Comparison of ENCODE assay signal across 21 mouse cellular contexts in genomic region chrX:8033009-8033408, GRCm38 (mm10). TPM values are rescaled to one million over a fixed set of nuclear protein-coding genes. Genes with fewer than 3 reads are reported as not detected.
DNase-seq lines count a peak whose midpoint lies in the region; ATAC-seq and TF ChIP-seq lines count a peak whose summit lies in the region.
"Had no signal": no experiment of that assay in that cellular context is flagged by ENCODE, and none has a peak within 500 bp of the region (broad histone marks: within the 10 kb centered on the region; RNA-seq: fewer than 3 reads in every experiment).

No protein-coding gene starts in this region.

- no peak for TF ChIP-seq POLR2A in small intestine, adult 2 months (IDR thresholded peaks at IDR 0.05; ENCODE audit: low read depth, low read length)

- no peaks in the 10 kb centered on the region for H3K36me3 ChIP-seq in heart, postnatal 0 days (replicated peaks; ENCODE audit: control insufficient read depth, insufficient read depth, low read length)
- H3K36me3 ChIP-seq in heart, embryonic 12.5 days, result no peaks in the 10 kb centered on the region
- H3K36me3 ChIP-seq in lung, postnatal 0 days (ENCODE audit: insufficient read depth, low read length), result no peaks in the 10 kb centered on the region
- H3K36me3 ChIP-seq in small intestine, adult 2 months (ENCODE audit: control insufficient read depth, insufficient read depth, low read length), result no peaks in the 10 kb centered on the region
- H3K36me3 ChIP-seq in hindbrain, postnatal 0 days (ENCODE audit: insufficient read depth, low read length), result no peaks in the 10 kb centered on the region
- no peaks in the 10 kb centered on the region for H3K36me3 ChIP-seq in hindbrain, embryonic 16.5 days (ENCODE audit: control insufficient read depth, insufficient read depth, low read length)
- H3K36me3 ChIP-seq: forebrain, embryonic 12.5 days; hindbrain, embryonic 15.5 days; limb, embryonic 13.5 days; midbrain, embryonic 10.5 days; neural tube, embryonic 15.5 days had no signal

- no peaks in the 10 kb centered on the region for H3K4me1 ChIP-seq in heart, postnatal 0 days (ENCODE audit: control insufficient read depth, insufficient read depth)
- no peaks in the 10 kb centered on the region for H3K4me1 ChIP-seq in heart, embryonic 12.5 days (replicated peaks)
- no peaks in the 10 kb centered on the region for H3K4me1 ChIP-seq in lung, postnatal 0 days (ENCODE audit: insufficient read depth, low read depth, low read length)
- no peaks in the 10 kb centered on the region for H3K4me1 ChIP-seq in small intestine, adult 2 months (ENCODE audit: control insufficient read depth, insufficient read depth, insufficient read length, low read length)
- H3K4me1 ChIP-seq in hindbrain, postnatal 0 days (ENCODE audit: insufficient read depth, low read length), result no peaks in the 10 kb centered on the region
- H3K4me1 ChIP-seq in hindbrain, embryonic 16.5 days (ENCODE audit: control insufficient read depth, insufficient read depth, low read depth, low read length), result no peaks in the 10 kb centered on the region
- H3K4me1 ChIP-seq: forebrain, embryonic 12.5 days; hindbrain, embryonic 15.5 days; limb, embryonic 13.5 days; midbrain, embryonic 10.5 days; neural tube, embryonic 15.5 days had no signal

- no peaks in the 10 kb centered on the region for H3K27me3 ChIP-seq in heart, postnatal 0 days (ENCODE audit: control insufficient read depth, insufficient read depth, low read length)
- H3K27me3 ChIP-seq in heart, embryonic 12.5 days (replicated peaks), result no peaks in the 10 kb centered on the region
- H3K27me3 ChIP-seq in lung, postnatal 0 days (replicated peaks; ENCODE audit: insufficient read depth, low read length), result no peaks in the 10 kb centered on the region
- H3K27me3 ChIP-seq in small intestine, adult 2 months (ENCODE audit: control insufficient read depth, insufficient read depth, low read length), result no peaks in the 10 kb centered on the region
- no peaks in the 10 kb centered on the region for H3K27me3 ChIP-seq in hindbrain, postnatal 0 days (ENCODE audit: insufficient read depth, low read length)
- no peaks in the 10 kb centered on the region for H3K27me3 ChIP-seq in hindbrain, embryonic 16.5 days (replicated peaks; ENCODE audit: control insufficient read depth, insufficient read depth, low read length)
- H3K27me3 ChIP-seq: forebrain, embryonic 12.5 days; hindbrain, embryonic 15.5 days; limb, embryonic 13.5 days; neural tube, embryonic 15.5 days had no signal

- 63% methylated on average over 1 of the region's 1 CpGs for WGBS in heart, postnatal 0 days
- 60% methylated on average over 1 of the region's 1 CpGs for WGBS in heart, embryonic 12.5 days
- 36% methylated on average over 1 of the region's 1 CpGs for WGBS in lung, postnatal 0 days
- 53% methylated on average over 1 of the region's 1 CpGs for WGBS in small intestine, adult 2 months
- WGBS in hindbrain, postnatal 0 days, result 89% methylated on average over 1 of the region's 1 CpGs
- WGBS in hindbrain, embryonic 16.5 days, result 67% methylated on average over 1 of the region's 1 CpGs

- H3K4me3 ChIP-seq in heart, postnatal 0 days (ENCODE audit: low read depth, low read length), result no peak overlapping the region
- no peak overlapping the region for H3K4me3 ChIP-seq in heart, embryonic 12.5 days
- H3K4me3 ChIP-seq in lung, postnatal 0 days (ENCODE audit: low read depth, low read length), result no peak overlapping the region
- H3K4me3 ChIP-seq in small intestine, adult 2 months (ENCODE audit: low read depth, low read length), result no peak overlapping the region
- no peak overlapping the region for H3K4me3 ChIP-seq in hindbrain, postnatal 0 days (ENCODE audit: low read length)
- no peak overlapping the region for H3K4me3 ChIP-seq in hindbrain, embryonic 16.5 days (ENCODE audit: low read length)
- H3K4me3 ChIP-seq: forebrain, embryonic 12.5 days; hindbrain, embryonic 15.5 days; limb, embryonic 13.5 days; midbrain, embryonic 10.5 days; neural tube, embryonic 15.5 days had no signal

- H3K27ac ChIP-seq in heart, postnatal 0 days (ENCODE audit: low read depth), result no peak overlapping the region
- H3K27ac ChIP-seq in heart, embryonic 12.5 days (ENCODE audit: poor library complexity, severe bottlenecking), result no peak overlapping the region
- no peak overlapping the region for H3K27ac ChIP-seq in lung, postnatal 0 days (ENCODE audit: low read length)
- no peak overlapping the region for H3K27ac ChIP-seq in small intestine, adult 2 months (ENCODE audit: insufficient read depth, low read depth, low read length)
- no peak overlapping the region for H3K27ac ChIP-seq in hindbrain, postnatal 0 days
- H3K27ac ChIP-seq in hindbrain, embryonic 16.5 days (ENCODE audit: low read depth, low read length), result no peak overlapping the region
- H3K27ac ChIP-seq: forebrain, embryonic 12.5 days; hindbrain, embryonic 15.5 days; limb, embryonic 13.5 days; midbrain, embryonic 10.5 days; neural tube, embryonic 15.5 days had no signal

- TF ChIP-seq CTCF in heart, postnatal 0 days (IDR thresholded peaks at IDR 0.05; ENCODE audit: low read depth), result peak; percentile 15
- peak; percentile 20; the same call in 1 of the 2 replicates for TF ChIP-seq CTCF in lung, postnatal 0 days (IDR thresholded peaks at IDR 0.05)
- TF ChIP-seq CTCF in small intestine, adult 2 months (IDR thresholded peaks at IDR 0.05; ENCODE audit: extremely low read depth, insufficient read length, insufficient replicate concordance, low read depth, low read length), result 0 out of 2 replicates have a peak, but pooled peaks have one; percentile 6
- TF ChIP-seq CTCF in hindbrain, postnatal 0 days (IDR thresholded peaks at IDR 0.05; ENCODE audit: low read depth), result no peak

- no peak for DNase-seq in heart, postnatal 0 days (ENCODE audit: low spot score)
- DNase-seq in lung, postnatal 0 days (ENCODE audit: low spot score), result no peak
- DNase-seq in lung, postnatal 4 days, result no peak
- DNase-seq in ZHBTc4 (ENCODE audit: low read depth, low spot score), result peak; percentile 70
- DNase-seq in hindbrain, postnatal 0 days (ENCODE audit: low spot score), result no peak
- DNase-seq: adrenal gland, adult 2 months; cerebellum, adult 8-10 months; embryo, embryonic 11 days; heart, adult 11 months; heart, postnatal 10 days had no signal

- no peak overlapping the region for H3K9ac ChIP-seq in heart, postnatal 0 days (replicated peaks; ENCODE audit: low read depth, low read length)
- no peak overlapping the region for H3K9ac ChIP-seq in heart, embryonic 12.5 days
- no peak overlapping the region for H3K9ac ChIP-seq in lung, postnatal 0 days (replicated peaks; ENCODE audit: low read depth)
- H3K9ac ChIP-seq in hindbrain, postnatal 0 days (replicated peaks; ENCODE audit: low read length), result no peak overlapping the region
- no peak overlapping the region for H3K9ac ChIP-seq in hindbrain, embryonic 16.5 days (ENCODE audit: low read depth, low read length)
- H3K9ac ChIP-seq: forebrain, embryonic 12.5 days; hindbrain, embryonic 15.5 days; limb, embryonic 13.5 days; neural tube, embryonic 15.5 days had no signal

- no peaks in the 10 kb centered on the region for H3K9me3 ChIP-seq in heart, postnatal 0 days (replicated peaks; ENCODE audit: control insufficient read depth, low read length)
- H3K9me3 ChIP-seq in heart, embryonic 12.5 days (replicated peaks), result no peaks in the 10 kb centered on the region
- H3K9me3 ChIP-seq in lung, postnatal 0 days (ENCODE audit: low read length), result no peaks in the 10 kb centered on the region
- no peaks in the 10 kb centered on the region for H3K9me3 ChIP-seq in hindbrain, postnatal 0 days (ENCODE audit: low read length)
- H3K9me3 ChIP-seq in hindbrain, embryonic 16.5 days (ENCODE audit: control insufficient read depth, low read length), result no peaks in the 10 kb centered on the region
- H3K9me3 ChIP-seq: forebrain, embryonic 12.5 days; hindbrain, embryonic 15.5 days; limb, embryonic 13.5 days; neural tube, embryonic 15.5 days had no signal

- no peak overlapping the region for H3K4me2 ChIP-seq in heart, postnatal 0 days (ENCODE audit: low read depth, low read length)
- no peak overlapping the region for H3K4me2 ChIP-seq in heart, embryonic 12.5 days
- H3K4me2 ChIP-seq in lung, postnatal 0 days (replicated peaks; ENCODE audit: low read depth, low read length), result no peak overlapping the region
- no peak overlapping the region for H3K4me2 ChIP-seq in hindbrain, postnatal 0 days (ENCODE audit: low read depth, low read length)
- H3K4me2 ChIP-seq in hindbrain, embryonic 16.5 days (ENCODE audit: low read length), result no peak overlapping the region
- H3K4me2 ChIP-seq: forebrain, embryonic 12.5 days; hindbrain, embryonic 15.5 days; limb, embryonic 13.5 days; neural tube, embryonic 15.5 days had no signal

- no peak for ATAC-seq in heart, postnatal 0 days (ENCODE audit: insufficient read depth, low read depth)
- no peak for ATAC-seq in heart, embryonic 12.5 days (ENCODE audit: insufficient number of reproducible peaks, low FRiP score)
- ATAC-seq in lung, postnatal 0 days, result no peak
- ATAC-seq in hindbrain, postnatal 0 days, result no peak
- ATAC-seq in hindbrain, embryonic 16.5 days, result no peak

- TF ChIP-seq EP300 in heart, postnatal 0 days (IDR thresholded peaks at IDR 0.05; ENCODE audit: low read depth), result no peak
- TF ChIP-seq EP300 in lung, postnatal 0 days (IDR thresholded peaks at IDR 0.05), result no peak

RNA-seq across cellular contexts. Expression of gene Glod5, which starts 14.7 kb away (rescaled TPM):
- total RNA-seq in heart, postnatal 0 days (2014; rRNA removed; ENCODE audit: low replicate concordance), result not detected in 2 replicates
- polyA plus RNA-seq in heart, postnatal 0 days (2015; fragmentation: Nextera tagmentation; extraction: Ambion mirVana), result 0.55 TPM in 2 replicates
- 0.30 TPM in 1 of 2 replicates, not detected in the other for polyA plus RNA-seq in heart, embryonic 12.5 days (2016; fragmentation: Nextera tagmentation; extraction: Ambion mirVana)
- polyA plus RNA-seq in lung, postnatal 0 days (2015; fragmentation: Nextera tagmentation; extraction: Ambion mirVana), result 0.68 TPM in 1 of 2 replicates, not detected in the other
- polyA plus RNA-seq in small intestine, adult 2 months (2012; rRNA removed), result 10.0 and 20.4 TPM in 2 replicates
- 1.9 TPM in 1 of 2 replicates, not detected in the other for total RNA-seq in hindbrain, postnatal 0 days (2014; rRNA removed)
- 0.38 and 1.2 TPM in 2 replicates for polyA plus RNA-seq in hindbrain, postnatal 0 days (2015; fragmentation: Nextera tagmentation; extraction: Ambion mirVana)
- polyA plus RNA-seq in hindbrain, embryonic 16.5 days (2015; fragmentation: Nextera tagmentation; extraction: Ambion mirVana), result 0.25 and 0.49 TPM in 2 replicates
- total RNA-seq: adrenal gland, adult 2 months; heart, postnatal 10 days; monocyte, adult 5-6 weeks had no signal
- polyA plus RNA-seq: adrenal gland, adult 2 months; kidney, embryonic 14.5 days; limb, embryonic 13.5 days; lung, embryonic 16.5 days had no signal

RNA-seq across cellular contexts. Expression of gene Suv39h1, which starts 41.6 kb away (rescaled TPM):
- total RNA-seq in heart, postnatal 0 days (2014; rRNA removed; ENCODE audit: low replicate concordance), result 15.7 and 15.9 TPM in 2 replicates
- 8.2 and 8.6 TPM in 2 replicates for polyA plus RNA-seq in heart, postnatal 0 days (2015; fragmentation: Nextera tagmentation; extraction: Ambion mirVana)
- 42.8 and 46.2 TPM in 2 replicates for polyA plus RNA-seq in heart, embryonic 12.5 days (2016; fragmentation: Nextera tagmentation; extraction: Ambion mirVana)
- 13.2 and 13.6 TPM in 2 replicates for polyA plus RNA-seq in lung, postnatal 0 days (2015; fragmentation: Nextera tagmentation; extraction: Ambion mirVana)
- polyA plus RNA-seq in small intestine, adult 2 months (2012; rRNA removed), result 4.5 and 9.2 TPM in 2 replicates
- total RNA-seq in hindbrain, postnatal 0 days (2014; rRNA removed), result 32.3 and 43.9 TPM in 2 replicates
- 34.1 and 35.2 TPM in 2 replicates for polyA plus RNA-seq in hindbrain, postnatal 0 days (2015; fragmentation: Nextera tagmentation; extraction: Ambion mirVana)
- 34.2 and 41.4 TPM in 2 replicates for polyA plus RNA-seq in hindbrain, embryonic 16.5 days (2015; fragmentation: Nextera tagmentation; extraction: Ambion mirVana)

RNA-seq across cellular contexts. Expression of gene Gata1, which starts 55.1 kb away (rescaled TPM):
- total RNA-seq in heart, postnatal 0 days (2014; rRNA removed; ENCODE audit: low replicate concordance), result 0.19 TPM in 1 of 2 replicates, not detected in the other
- 0.14 and 0.20 TPM in 2 replicates for polyA plus RNA-seq in heart, postnatal 0 days (2015; fragmentation: Nextera tagmentation; extraction: Ambion mirVana)
- polyA plus RNA-seq in heart, embryonic 12.5 days (2016; fragmentation: Nextera tagmentation; extraction: Ambion mirVana), result 4.4 and 6.4 TPM in 2 replicates
- polyA plus RNA-seq in lung, postnatal 0 days (2015; fragmentation: Nextera tagmentation; extraction: Ambion mirVana), result 1.8 and 2.0 TPM in 2 replicates
- polyA plus RNA-seq in small intestine, adult 2 months (2012; rRNA removed), result 0.25 and 0.47 TPM in 2 replicates
- total RNA-seq in hindbrain, postnatal 0 days (2014; rRNA removed), result not detected in 2 replicates
- polyA plus RNA-seq in hindbrain, postnatal 0 days (2015; fragmentation: Nextera tagmentation; extraction: Ambion mirVana), result not detected in 2 replicates
- polyA plus RNA-seq in hindbrain, embryonic 16.5 days (2015; fragmentation: Nextera tagmentation; extraction: Ambion mirVana), result 0.08 and 0.26 TPM in 2 replicates
- total RNA-seq: heart, postnatal 10 days had no signal
- polyA plus RNA-seq: neural tube, embryonic 15.5 days had no signal

RNA-seq across cellular contexts. Expression of gene Was, which starts 57.3 kb away (rescaled TPM):
- 0.31 TPM in 1 of 2 replicates, not detected in the other for total RNA-seq in heart, postnatal 0 days (2014; rRNA removed; ENCODE audit: low replicate concordance)
- polyA plus RNA-seq in heart, postnatal 0 days (2015; fragmentation: Nextera tagmentation; extraction: Ambion mirVana), result 0.22 and 0.25 TPM in 2 replicates
- polyA plus RNA-seq in heart, embryonic 12.5 days (2016; fragmentation: Nextera tagmentation; extraction: Ambion mirVana), result 0.31 TPM in 1 of 2 replicates, not detected in the other
- 0.90 and 1.2 TPM in 2 replicates for polyA plus RNA-seq in lung, postnatal 0 days (2015; fragmentation: Nextera tagmentation; extraction: Ambion mirVana)
- polyA plus RNA-seq in small intestine, adult 2 months (2012; rRNA removed), result 2.9 and 6.0 TPM in 2 replicates
- 0.11 and 0.99 TPM in 2 replicates for total RNA-seq in hindbrain, postnatal 0 days (2014; rRNA removed)
- polyA plus RNA-seq in hindbrain, postnatal 0 days (2015; fragmentation: Nextera tagmentation; extraction: Ambion mirVana), result 0.11 and 0.16 TPM in 2 replicates
- 0.28 and 0.29 TPM in 2 replicates for polyA plus RNA-seq in hindbrain, embryonic 16.5 days (2015; fragmentation: Nextera tagmentation; extraction: Ambion mirVana)
